In the genomic region with DNA sequence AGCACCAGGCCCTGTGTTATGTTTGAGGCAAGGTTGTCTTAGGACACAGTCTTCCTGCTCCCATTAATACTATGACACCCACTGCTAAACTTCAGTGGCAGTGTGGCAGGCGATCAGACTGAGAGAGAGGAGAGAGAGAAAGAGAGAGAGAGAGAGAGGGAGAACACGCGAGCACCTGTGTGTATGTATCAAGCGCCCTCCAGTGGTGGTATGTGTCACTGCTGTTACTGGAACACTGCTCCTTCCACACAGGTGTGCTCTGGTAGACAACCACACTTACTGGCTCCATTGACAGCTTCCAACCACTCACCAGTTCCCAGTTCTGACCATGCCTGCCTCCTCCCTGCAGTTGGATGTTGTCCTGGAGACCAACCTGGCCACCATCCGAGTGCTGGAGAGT, we compare ENCODE assay signal across 7 mouse cellular contexts. TPM values are rescaled to one million over a fixed set of nuclear protein-coding genes. Genes with fewer than 3 reads are reported as not detected.
DNase-seq lines count a peak whose midpoint lies in the region; ATAC-seq and TF ChIP-seq lines count a peak whose summit lies in the region.

No protein-coding gene starts in this region.

- peaks cover 82% of the 10 kb centered on the region for H3K36me3 ChIP-seq in C2C12 (ENCODE audit: control insufficient read depth, insufficient read depth)
- peaks cover 97% of the 10 kb centered on the region for H3K36me3 ChIP-seq in E14TG2a.4 (ENCODE audit: insufficient read depth, low read length)
- H3K36me3 ChIP-seq in forebrain, postnatal 0 days (ENCODE audit: insufficient read depth), result peaks cover 93% of the 10 kb centered on the region
- peaks cover 67% of the 10 kb centered on the region for H3K36me3 ChIP-seq in kidney, postnatal 0 days (ENCODE audit: insufficient read depth, low read length)
- peaks cover 92% of the 10 kb centered on the region for H3K36me3 ChIP-seq in lung, embryonic 14.5 days (ENCODE audit: insufficient read depth)

- 34% methylated on average over 5 of the region's 5 CpGs for WGBS in forebrain, postnatal 0 days
- 51% methylated on average over 5 of the region's 5 CpGs for WGBS in kidney, postnatal 0 days
- 45% methylated on average over 5 of the region's 5 CpGs for WGBS in lung, embryonic 14.5 days

- peak; percentile 64 to 65 for DNase-seq in cerebellum, adult 18-20 months
- peak; percentile 54 for DNase-seq in forebrain, postnatal 0 days
- DNase-seq in kidney, postnatal 0 days (ENCODE audit: low spot score), result peak; percentile 61
- peak; percentile 62 for DNase-seq in lung, embryonic 14.5 days
- peak; percentile 72 to 81 for DNase-seq in right cerebral cortex, adult 2 months (ENCODE audit: low spot score in 2 of 2)

- no peaks in the 10 kb centered on the region for H3K79me2 ChIP-seq in C2C12 (ENCODE audit: control insufficient read depth, insufficient read depth)

- TF ChIP-seq CTCF in C2C12 (IDR thresholded peaks at IDR 0.05; ENCODE audit: control insufficient read depth, insufficient read depth, insufficient read length), result peak; percentile 69
- peak; percentile 80 for TF ChIP-seq CTCF in E14TG2a.4 (conservative IDR thresholded peaks at IDR 0.05; ENCODE audit: low read length)
- TF ChIP-seq CTCF in forebrain, postnatal 0 days (IDR thresholded peaks at IDR 0.05; ENCODE audit: low read depth), result peak; percentile 86
- peak; percentile 79 for TF ChIP-seq CTCF in kidney, postnatal 0 days (IDR thresholded peaks at IDR 0.05; ENCODE audit: low read depth)
- peak; percentile 80 for TF ChIP-seq CTCF in lung, embryonic 14.5 days (IDR thresholded peaks at IDR 0.05; ENCODE audit: low read depth)

- H3K27ac ChIP-seq in forebrain, postnatal 0 days (ENCODE audit: low read depth, low read length), result no peak overlapping the region
- H3K27ac ChIP-seq in kidney, postnatal 0 days, result no peak overlapping the region
- H3K27ac ChIP-seq in lung, embryonic 14.5 days (ENCODE audit: low read depth), result no peak overlapping the region

- H3K27me3 ChIP-seq in C2C12 (ENCODE audit: control insufficient read depth, insufficient read depth, insufficient read length) (no peaks in the 10 kb centered on the region), E14TG2a.4 (ENCODE audit: insufficient read depth, low read length) (peaks cover 21% of the 10 kb centered on the region)
- no peaks in the 10 kb centered on the region for H3K27me3 ChIP-seq in forebrain, postnatal 0 days (ENCODE audit: insufficient read depth, low read length)
- H3K27me3 ChIP-seq in kidney, postnatal 0 days (ENCODE audit: insufficient read depth, low read length), result no peaks in the 10 kb centered on the region
- H3K27me3 ChIP-seq in lung, embryonic 14.5 days (ENCODE audit: insufficient read depth, low read length), result no peaks in the 10 kb centered on the region

- no peak overlapping the region for H3K4me3 ChIP-seq in C2C12 (ENCODE audit: insufficient read depth, poor library complexity, severe bottlenecking)
- H3K4me3 ChIP-seq in E14TG2a.4 (replicated peaks; ENCODE audit: low read length), result no peak overlapping the region
- H3K4me3 ChIP-seq in forebrain, postnatal 0 days (ENCODE audit: low read depth, low read length), result no peak overlapping the region
- H3K4me3 ChIP-seq in kidney, postnatal 0 days (replicated peaks; ENCODE audit: low read depth, low read length), result no peak overlapping the region
- H3K4me3 ChIP-seq in lung, embryonic 14.5 days (ENCODE audit: low read depth, low read length), result no peak overlapping the region

- H3K79me3 ChIP-seq in C2C12 (ENCODE audit: low read depth), result no peaks in the 10 kb centered on the region

- H3K9ac ChIP-seq in forebrain, postnatal 0 days, result no peak overlapping the region
- H3K9ac ChIP-seq in kidney, postnatal 0 days (ENCODE audit: low read depth, low read length), result no peak overlapping the region
- no peak overlapping the region for H3K9ac ChIP-seq in lung, embryonic 14.5 days

- no peak overlapping the region for H3ac ChIP-seq in C2C12 (ENCODE audit: control insufficient read depth, insufficient read length, low read depth)

- no peak overlapping the region for H3K4me2 ChIP-seq in forebrain, postnatal 0 days (ENCODE audit: low read depth)
- H3K4me2 ChIP-seq in kidney, postnatal 0 days (ENCODE audit: low read length), result no peak overlapping the region
- H3K4me2 ChIP-seq in lung, embryonic 14.5 days, result no peak overlapping the region

- ATAC-seq in forebrain, postnatal 0 days, result peak; percentile 62
- 0 out of 2 replicates have a peak, but pooled peaks have one; percentile 30 for ATAC-seq in kidney, postnatal 0 days (replicated peaks; ENCODE audit: low FRiP score, low read depth)
- no peak for ATAC-seq in lung, embryonic 14.5 days (ENCODE audit: insufficient read depth)

- no peaks in the 10 kb centered on the region for H3K9me3 ChIP-seq in E14TG2a.4 (ENCODE audit: low read length)
- H3K9me3 ChIP-seq in forebrain, postnatal 0 days (ENCODE audit: low read length), result no peaks in the 10 kb centered on the region
- H3K9me3 ChIP-seq in kidney, postnatal 0 days (replicated peaks; ENCODE audit: low read length), result no peaks in the 10 kb centered on the region
- no peaks in the 10 kb centered on the region for H3K9me3 ChIP-seq in lung, embryonic 14.5 days (ENCODE audit: low read depth, low read length)

- H3K4me1 ChIP-seq in E14TG2a.4 (replicated peaks; ENCODE audit: low read depth, low read length), result peaks cover 31% of the 10 kb centered on the region
- no peaks in the 10 kb centered on the region for H3K4me1 ChIP-seq in forebrain, postnatal 0 days (ENCODE audit: insufficient read depth)
- H3K4me1 ChIP-seq in kidney, postnatal 0 days (replicated peaks; ENCODE audit: insufficient read depth, low read length), result no peaks in the 10 kb centered on the region
- no peaks in the 10 kb centered on the region for H3K4me1 ChIP-seq in lung, embryonic 14.5 days (ENCODE audit: insufficient read depth)

TF ChIP-seq in C2C12, 6 proteins besides CTCF, POLR2A, EP300 and RAD21:
- TF ChIP-seq FOSL1 (IDR thresholded peaks at IDR 0.05; ENCODE audit: insufficient read depth, low read length, poor library complexity, severe bottlenecking), result no peak
- TF ChIP-seq MYOD1 (IDR thresholded peaks at IDR 0.05; ENCODE audit: control insufficient read depth, insufficient read length, low read depth), result no peak
- TF ChIP-seq USF1 (IDR thresholded peaks at IDR 0.05; ENCODE audit: low read depth), result no peak
- TF ChIP-seq MAX (IDR thresholded peaks at IDR 0.05), result no peak
- no peak for TF ChIP-seq CEBPB (IDR thresholded peaks at IDR 0.05; ENCODE audit: low read depth)
- no peak for TF ChIP-seq MYOG (IDR thresholded peaks at IDR 0.05; ENCODE audit: control insufficient read depth, extremely low read depth, insufficient read length)

RNA-seq across cellular contexts. Expression of a gene that starts 15.6 kb away (rescaled TPM):
- polyA plus RNA-seq in C2C12 (2012; fragmentation: generic; extraction: Trizol), result 0.53 TPM
- 0.24 and 0.46 TPM in 2 replicates for total RNA-seq in forebrain, postnatal 0 days (2014; rRNA removed)
- polyA plus RNA-seq in forebrain, postnatal 0 days (2015; fragmentation: Nextera tagmentation; extraction: Ambion mirVana), result 0.24 and 0.40 TPM in 2 replicates
- 3.3 and 3.9 TPM in 2 replicates for polyA plus RNA-seq in kidney, postnatal 0 days (2015; fragmentation: Nextera tagmentation; extraction: Ambion mirVana)
- polyA plus RNA-seq in lung, embryonic 14.5 days (2014; fragmentation: Nextera tagmentation; extraction: Ambion mirVana), result 3.4 and 3.8 TPM in 2 replicates

RNA-seq across cellular contexts. Expression of a gene that starts 23.0 kb away (rescaled TPM):
- polyA plus RNA-seq in C2C12 (2012; fragmentation: generic; extraction: Trizol), result 140 TPM
- total RNA-seq in forebrain, postnatal 0 days (2014; rRNA removed), result 219 and 237 TPM in 2 replicates
- polyA plus RNA-seq in forebrain, postnatal 0 days (2015; fragmentation: Nextera tagmentation; extraction: Ambion mirVana), result 289 and 331 TPM in 2 replicates
- 237 and 239 TPM in 2 replicates for polyA plus RNA-seq in kidney, postnatal 0 days (2015; fragmentation: Nextera tagmentation; extraction: Ambion mirVana)
- polyA plus RNA-seq in lung, embryonic 14.5 days (2014; fragmentation: Nextera tagmentation; extraction: Ambion mirVana), result 172 and 179 TPM in 2 replicates
